Mouse (Mus musculus) liver, embryonic 12.5 days (tissue): ENCODE results near the gene Acox2. TPM values are rescaled to one million over a fixed set of nuclear protein-coding genes. Genes with fewer than 3 reads are reported as not detected.

Source experiments
- ATAC-seq: fragments of 200-750 bp; cut with Nextera tagmentation; 2 replicates; pipeline ENCODE4 v1.8.0; 2017; ENCODE audit warnings: moderate number of reproducible peaks, mild to moderate bottlenecking, moderate library complexity
- H3K27ac ChIP-seq: fragments of 300-500 bp; sonication (generic); 2 replicates; pipeline ENCODE4 v1.5.1; 2016; ENCODE audit warnings: mild to moderate bottlenecking
- H3K27me3 ChIP-seq: fragments of 300-500 bp; sonication (generic); replicated peaks from 2 replicates; pipeline ENCODE4 v1.6.1; 2016; ENCODE audit warnings: mild to moderate bottlenecking, moderate library complexity
- H3K36me3 ChIP-seq: fragments of 300-500 bp; sonication (generic); 2 replicates; pipeline ENCODE4 v1.6.1; 2016; ENCODE audit warnings: mild to moderate bottlenecking, moderate library complexity
- H3K4me1 ChIP-seq: fragments of 300-500 bp; sonication (generic); 2 replicates; pipeline ENCODE4 v1.6.1; 2016
- H3K4me2 ChIP-seq: fragments of 300-500 bp; sonication (generic); 2 replicates; pipeline ENCODE4 v1.6.1; 2016; ENCODE audit warnings: mild to moderate bottlenecking, moderate library complexity
- H3K4me3 ChIP-seq: fragments of 300-500 bp; sonication (generic); 2 replicates; pipeline ENCODE4 v1.5.1; 2016; ENCODE audit warnings: mild to moderate bottlenecking, moderate library complexity
- H3K9ac ChIP-seq: fragments of 300-500 bp; sonication (generic); 2 replicates; pipeline ENCODE4 v1.6.1; 2016; ENCODE audit warnings: mild to moderate bottlenecking, moderate library complexity
- H3K9me3 ChIP-seq: fragments of 300-500 bp; sonication (generic); replicated peaks from 2 replicates; pipeline ENCODE4 v1.6.1; 2016; ENCODE audit warnings: mild to moderate bottlenecking, moderate library complexity
- WGBS: fragments of 180-500 bp; shearing (Covaris S2); methylation state at CpG from one replicate; pipeline ENCODE4 v1.1.7; 2016; ENCODE audit not compliant: insufficient replicate concordance; 5-methylcytosine and 5-hydroxymethylcytosine counted together
- polyA plus RNA-seq: library from polyadenylated mRNA; unstranded; fragments of >200 nt; fragmentation: Nextera tagmentation; extraction: Ambion mirVana; gene quantifications from 2 replicates; pipeline ENCODE4 v1.2.1, GENCODE M21; 2016

Acox2 gene
- polyA plus RNA-seq, 1 experiment from 2014 or later, result 2.8 TPM

DNA sequence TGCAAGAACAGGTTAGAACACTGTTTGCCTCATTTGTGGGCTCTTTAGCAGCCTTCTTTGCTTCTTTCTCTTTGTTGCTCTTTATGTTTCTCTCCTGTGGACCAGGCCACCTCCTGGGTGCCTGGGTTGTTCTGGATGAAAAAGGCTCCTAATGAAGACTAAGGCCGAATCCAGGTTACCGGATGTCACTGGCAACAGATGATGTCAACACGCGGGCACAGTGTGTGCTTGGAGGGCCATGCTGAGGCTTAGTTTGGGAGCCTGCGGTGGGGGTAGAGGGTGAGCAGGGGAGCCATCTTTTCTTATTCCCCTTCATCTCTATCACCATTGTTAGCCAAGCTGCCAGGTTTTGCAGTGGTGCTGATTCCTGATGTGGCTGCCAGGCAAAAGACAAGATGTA, 51.6 kb downstream of the Acox2 start:
- Histone ChIP-seq H3K4me1 (no peaks in the 10 kb centered on the region; the same call in 1 of the 2 replicates), H3K9me3 (no peaks in the 10 kb centered on the region), H3K27me3 (peaks cover 8% of the 10 kb centered on the region; the same call in 1 of the 2 replicates), H3K9ac (no peak overlapping the region), H3K4me3 (no peak overlapping the region), H3K27ac (no peak overlapping the region), H3K36me3 (no peaks in the 10 kb centered on the region), H3K4me2 (no peak overlapping the region)
- 77% methylated on average over 5 of the region's 5 CpGs for WGBS
- no peak for ATAC-seq

DNA sequence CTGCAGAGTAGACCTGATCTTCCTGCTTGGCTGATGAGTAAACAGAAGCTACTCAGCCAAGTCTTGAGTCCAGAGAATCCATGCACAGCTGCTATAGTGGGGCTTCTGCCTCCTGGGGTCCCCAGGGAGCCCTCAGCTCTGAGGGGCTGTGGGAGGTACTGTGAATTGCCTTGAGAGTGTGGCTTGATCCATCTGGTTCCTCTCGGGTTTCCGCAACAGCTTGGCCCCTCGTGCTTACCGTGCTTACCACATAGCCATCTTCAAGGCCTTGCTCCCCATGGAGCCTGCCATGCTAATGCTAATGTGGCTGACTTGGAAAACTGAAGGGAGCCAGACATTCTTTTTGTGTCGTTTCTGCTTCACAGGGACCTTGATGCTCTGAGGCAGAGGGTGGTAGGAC, 52.0 kb downstream of the Acox2 start:
- H3K4me1 ChIP-seq, result no peaks in the 10 kb centered on the region; the same call in 1 of the 2 replicates

DNA sequence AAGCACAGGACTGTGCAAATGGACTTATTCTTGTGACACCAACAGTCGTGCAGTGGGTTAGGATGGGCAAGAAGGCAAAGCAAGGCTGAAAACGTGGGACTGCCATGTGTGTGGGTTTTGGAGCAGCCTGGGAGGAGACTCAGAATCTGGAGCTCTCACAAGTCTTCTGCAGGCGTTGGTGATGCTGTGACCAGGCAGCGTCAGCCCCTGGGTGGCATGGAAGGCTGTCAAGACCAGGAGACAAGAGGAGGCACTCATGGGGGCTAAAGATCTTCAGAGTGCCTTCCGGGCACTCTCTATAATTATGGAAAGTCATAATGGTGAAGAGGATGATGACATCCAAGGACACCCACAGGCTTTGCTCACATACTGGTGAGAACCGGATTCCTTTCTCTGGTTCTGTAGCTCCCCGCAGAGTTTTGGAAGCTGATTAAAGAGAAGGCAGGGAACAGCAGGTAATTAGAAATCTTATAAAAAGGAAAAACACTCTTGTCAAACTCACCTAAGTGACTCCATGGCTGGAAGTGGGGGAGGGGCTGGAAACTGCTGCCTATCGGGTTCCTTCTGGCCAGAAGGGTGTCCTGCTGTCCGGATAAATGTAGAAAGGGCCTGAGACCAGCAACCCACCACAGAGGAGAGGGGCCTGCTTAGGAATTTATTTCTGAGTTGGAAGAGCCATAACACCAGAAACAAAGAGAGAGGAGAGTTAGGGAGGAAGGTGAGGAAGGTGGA, 52.8 kb downstream of the Acox2 start:
- H3K4me2 ChIP-seq, result no peak overlapping the region
- no peak overlapping the region for H3K27ac ChIP-seq
- no peak overlapping the region for H3K4me3 ChIP-seq
- H3K4me1 ChIP-seq, result no peaks in the 10 kb centered on the region; the same call in 1 of the 2 replicates
- peaks cover 8% of the 10 kb centered on the region; the same call in 1 of the 2 replicates for H3K27me3 ChIP-seq
- no peak overlapping the region for H3K9ac ChIP-seq
- ATAC-seq, result no peak
- H3K36me3 ChIP-seq, result no peaks in the 10 kb centered on the region
- WGBS, result 50% methylated on average over 9 of the region's 9 CpGs
- no peaks in the 10 kb centered on the region for H3K9me3 ChIP-seq

More for the DNA sequence above, 52.0 kb downstream of the Acox2 start:
- no peak overlapping the region for H3K27ac ChIP-seq
- H3K9ac ChIP-seq, result no peak overlapping the region
- H3K27me3 ChIP-seq, result peaks cover 8% of the 10 kb centered on the region; the same call in 1 of the 2 replicates
- no peak overlapping the region for H3K4me3 ChIP-seq
- H3K9me3 ChIP-seq, result no peaks in the 10 kb centered on the region
- 47% methylated on average over 5 of the region's 5 CpGs for WGBS
- no peak overlapping the region for H3K4me2 ChIP-seq
- no peaks in the 10 kb centered on the region for H3K36me3 ChIP-seq
- ATAC-seq, result no peak

DNA sequence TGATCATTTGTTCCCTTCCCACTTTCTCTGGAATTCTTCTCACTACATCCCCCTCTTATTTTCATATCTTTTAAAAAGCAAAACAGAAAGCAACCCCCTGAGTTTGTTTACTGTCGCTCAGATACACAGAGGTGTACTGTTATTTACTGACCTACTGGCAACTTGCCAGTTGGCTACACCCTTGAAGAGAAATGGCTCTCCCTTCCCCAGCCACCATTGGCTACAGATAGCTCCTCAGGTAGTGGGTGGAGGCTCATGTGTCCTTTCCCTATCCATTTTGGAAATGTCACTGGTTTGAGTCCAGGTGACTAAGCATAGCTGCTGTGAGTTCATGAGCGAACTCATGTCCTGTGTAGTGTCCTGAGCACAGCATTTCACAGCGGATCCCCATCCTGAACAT, 57.4 kb downstream of the Acox2 start:
- H3K27me3 ChIP-seq, result peaks cover 4% of the 10 kb centered on the region; the same call in 1 of the 2 replicates
- no peaks in the 10 kb centered on the region for H3K36me3 ChIP-seq
- H3K9me3 ChIP-seq, result no peaks in the 10 kb centered on the region
- H3K4me1 ChIP-seq, result no peaks in the 10 kb centered on the region
- H3K4me2 ChIP-seq, result no peak overlapping the region
- no peak overlapping the region for H3K4me3 ChIP-seq
- WGBS, result 56% methylated on average over 3 of the region's 3 CpGs
- H3K9ac ChIP-seq, result no peak overlapping the region
- no peak overlapping the region for H3K27ac ChIP-seq
- ATAC-seq, result no peak

DNA sequence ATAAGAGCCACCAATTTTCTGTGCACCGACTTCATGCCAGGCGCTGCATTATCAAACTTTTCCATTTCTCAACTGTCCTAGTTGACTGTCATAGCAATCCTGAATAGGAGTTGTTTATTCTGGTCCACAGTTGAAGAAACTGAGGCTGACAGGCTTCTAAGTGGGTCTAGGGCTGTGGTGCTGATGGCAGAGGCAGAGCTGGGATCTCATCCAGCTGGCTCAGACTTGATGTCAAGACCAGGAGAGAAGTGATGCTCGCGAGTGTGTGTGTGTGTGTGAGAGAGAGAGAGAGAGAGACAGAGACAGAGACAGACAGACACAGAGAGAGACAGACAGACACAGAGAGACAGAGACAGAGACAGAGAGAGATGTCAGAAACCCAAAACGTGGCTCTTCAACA, 58.4 kb downstream of the Acox2 start:
- no peaks in the 10 kb centered on the region for H3K36me3 ChIP-seq
- 63% methylated on average over 5 of the region's 5 CpGs for WGBS
- H3K27me3 ChIP-seq, result peaks cover 4% of the 10 kb centered on the region; the same call in 1 of the 2 replicates
- no peak overlapping the region for H3K9ac ChIP-seq
- no peak overlapping the region for H3K4me3 ChIP-seq
- no peak overlapping the region for H3K27ac ChIP-seq
- H3K4me2 ChIP-seq, result no peak overlapping the region
- H3K4me1 ChIP-seq, result no peaks in the 10 kb centered on the region
- ATAC-seq, result no peak
- no peaks in the 10 kb centered on the region for H3K9me3 ChIP-seq

DNA sequence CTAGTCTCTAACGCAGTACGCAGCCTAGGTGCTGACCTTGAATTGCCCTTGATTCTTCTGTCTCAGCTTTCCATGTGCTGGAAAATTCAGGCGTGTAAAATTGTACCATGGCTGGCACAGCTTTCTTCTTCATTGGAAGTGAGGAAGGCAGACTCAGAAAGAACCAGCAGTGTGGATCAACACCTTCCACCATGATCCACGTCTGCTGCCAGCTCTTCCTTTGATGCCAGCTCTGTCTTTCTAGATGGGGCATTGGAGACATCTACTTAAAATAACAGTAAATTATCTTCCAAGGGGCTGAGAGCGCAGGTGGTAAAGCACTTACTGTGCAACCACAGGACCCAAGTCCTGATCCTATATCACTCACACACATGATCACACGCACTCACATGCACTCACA, 66.4 kb downstream of the Acox2 start:
- ATAC-seq, result no peak
- Histone ChIP-seq H3K9ac (no peak overlapping the region), H3K36me3 (no peaks in the 10 kb centered on the region), H3K4me1 (no peaks in the 10 kb centered on the region), H3K9me3 (no peaks in the 10 kb centered on the region), H3K4me3 (no peak overlapping the region), H3K27me3 (peaks cover 4% of the 10 kb centered on the region; the same call in 1 of the 2 replicates), H3K27ac (no peak overlapping the region), H3K4me2 (no peak overlapping the region)
- WGBS, result 82% methylated on average over 6 of the region's 6 CpGs

DNA sequence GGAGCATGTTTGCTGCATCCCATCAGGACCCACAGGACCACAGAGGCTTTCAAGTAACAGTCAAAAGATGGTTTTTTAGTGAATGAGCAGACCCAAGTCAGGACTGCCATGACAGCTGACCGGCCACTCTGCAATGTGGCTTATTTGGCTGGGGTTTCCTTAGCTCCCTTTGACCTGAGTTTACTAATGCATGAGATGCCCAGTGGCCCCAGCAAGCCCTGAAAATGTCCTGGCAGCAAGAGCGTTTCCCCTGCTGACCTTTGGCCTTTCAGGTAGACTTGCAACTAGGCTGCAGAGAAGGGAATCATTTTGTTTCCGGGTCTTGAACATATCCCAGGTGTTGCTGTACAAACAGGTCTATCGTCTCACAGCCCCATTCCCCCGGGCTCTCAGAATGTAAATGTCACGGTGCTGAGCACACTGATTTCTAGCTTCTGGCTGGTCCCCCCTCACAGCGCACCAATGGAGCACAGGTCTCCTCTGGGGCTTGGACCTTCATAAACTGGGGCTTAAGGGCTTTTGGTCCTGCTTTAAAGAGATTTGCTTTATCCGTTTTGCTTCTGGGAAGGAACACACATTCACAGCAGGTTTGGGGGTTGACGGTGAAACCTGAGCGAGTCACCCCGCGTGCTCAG, 67.7 kb downstream of the Acox2 start:
- H3K36me3 ChIP-seq, result no peaks in the 10 kb centered on the region
- WGBS, result 61% methylated on average over 12 of the region's 12 CpGs
- ATAC-seq, result no peak
- no peaks in the 10 kb centered on the region for H3K4me1 ChIP-seq
- no peak overlapping the region for H3K4me3 ChIP-seq
- no peak overlapping the region for H3K9ac ChIP-seq
- H3K27me3 ChIP-seq, result no peaks in the 10 kb centered on the region
- no peaks in the 10 kb centered on the region for H3K9me3 ChIP-seq
- no peak overlapping the region for H3K27ac ChIP-seq
- no peak overlapping the region for H3K4me2 ChIP-seq

DNA sequence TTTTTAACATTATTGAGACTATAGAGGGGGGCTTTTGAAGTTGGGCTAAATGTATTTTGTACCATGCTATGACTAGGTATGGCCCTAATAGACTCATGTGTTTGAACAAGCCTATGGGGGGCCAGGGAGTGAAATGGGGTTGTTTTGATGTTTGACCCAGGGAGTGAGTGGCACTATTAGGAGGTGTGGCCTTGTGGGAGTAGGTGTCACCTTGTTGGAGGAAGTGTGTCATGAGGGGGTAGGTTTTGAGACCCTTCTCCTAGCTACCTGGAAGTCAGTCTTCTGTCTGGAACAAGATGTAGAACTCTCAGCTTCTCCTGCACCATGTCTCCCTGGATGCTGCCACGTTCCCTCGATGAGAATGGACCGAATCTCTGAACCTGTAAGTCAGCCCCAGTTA, 68.6 kb downstream of the Acox2 start:
- Histone ChIP-seq H3K4me1 (no peaks in the 10 kb centered on the region), H3K27me3 (no peaks in the 10 kb centered on the region), H3K4me3 (no peak overlapping the region), H3K9me3 (no peaks in the 10 kb centered on the region), H3K36me3 (no peaks in the 10 kb centered on the region), H3K4me2 (no peak overlapping the region), H3K27ac (no peak overlapping the region), H3K9ac (no peak overlapping the region)
- no peak for ATAC-seq
- 60% methylated on average over 3 of the region's 3 CpGs for WGBS

DNA sequence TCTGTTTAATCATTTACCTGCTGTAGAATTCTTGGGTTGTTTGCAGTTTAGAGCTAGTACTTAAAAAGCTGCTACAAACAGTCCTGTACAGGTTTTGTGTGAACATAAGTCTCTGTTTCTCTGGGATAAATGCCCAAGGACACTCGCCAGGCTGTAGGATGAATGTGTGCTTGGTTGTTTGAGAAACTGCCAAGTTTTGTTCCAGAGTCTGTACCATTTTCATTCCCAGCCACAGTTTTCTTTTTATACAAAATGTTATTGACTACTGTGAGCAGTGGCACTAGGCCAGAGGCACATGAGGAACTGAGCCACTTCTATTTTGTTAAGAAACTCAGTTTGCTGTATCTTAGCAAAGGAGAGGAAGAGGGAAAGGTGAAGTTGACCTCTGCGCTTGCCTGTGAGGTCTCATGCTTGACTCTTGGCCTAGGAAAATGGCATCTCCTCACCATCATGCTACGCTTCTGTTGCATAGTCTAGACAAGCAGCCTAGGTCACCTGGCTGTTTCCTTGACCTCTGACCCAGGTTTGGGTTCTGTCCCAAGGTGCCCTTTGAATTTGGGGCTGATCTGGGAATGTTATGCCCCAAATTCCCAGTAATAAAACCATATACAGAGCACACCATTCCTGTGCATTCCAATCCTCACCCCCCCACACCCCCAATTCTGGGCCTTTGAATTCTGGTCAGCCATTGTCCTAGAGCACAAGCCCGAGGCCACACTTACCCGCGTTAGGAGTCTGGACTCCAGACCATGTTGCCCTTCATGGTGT, 72.7 kb downstream of the Acox2 start:
- H3K36me3 ChIP-seq, result no peaks in the 10 kb centered on the region
- no peak overlapping the region for H3K9ac ChIP-seq
- no peaks in the 10 kb centered on the region for H3K9me3 ChIP-seq
- H3K4me1 ChIP-seq, result no peaks in the 10 kb centered on the region
- H3K27me3 ChIP-seq, result no peaks in the 10 kb centered on the region
- H3K27ac ChIP-seq, result no peak overlapping the region
- no peak overlapping the region for H3K4me3 ChIP-seq
- WGBS, result 77% methylated on average over 6 of the region's 6 CpGs
- no peak for ATAC-seq
- no peak overlapping the region for H3K4me2 ChIP-seq

DNA sequence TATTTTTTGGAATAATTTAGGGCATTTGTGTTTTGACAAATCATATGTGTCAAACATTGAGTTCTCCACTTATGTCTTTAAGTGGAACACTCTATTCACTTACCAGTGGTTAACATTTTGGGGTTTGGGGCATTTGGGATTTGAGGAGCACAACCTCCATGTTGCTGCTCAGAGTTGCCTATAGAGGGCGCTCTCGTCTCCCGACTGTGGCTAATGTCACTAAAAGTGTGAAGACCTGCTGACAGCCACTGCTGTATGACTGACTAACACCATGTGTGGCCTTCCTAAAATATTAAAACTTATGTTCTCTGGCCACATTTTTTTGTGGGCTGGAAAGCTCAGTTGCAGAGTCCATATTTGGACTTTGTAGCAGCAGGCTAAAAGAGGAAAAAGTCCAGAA, 75.8 kb downstream of the Acox2 start:
- Histone ChIP-seq H3K9me3 (no peaks in the 10 kb centered on the region), H3K4me3 (no peak overlapping the region), H3K27ac (no peak overlapping the region), H3K27me3 (no peaks in the 10 kb centered on the region), H3K36me3 (no peaks in the 10 kb centered on the region), H3K4me2 (no peak overlapping the region), H3K9ac (no peak overlapping the region), H3K4me1 (no peaks in the 10 kb centered on the region)
- ATAC-seq, result no peak
- WGBS, result 45% methylated on average over 3 of the region's 3 CpGs

DNA sequence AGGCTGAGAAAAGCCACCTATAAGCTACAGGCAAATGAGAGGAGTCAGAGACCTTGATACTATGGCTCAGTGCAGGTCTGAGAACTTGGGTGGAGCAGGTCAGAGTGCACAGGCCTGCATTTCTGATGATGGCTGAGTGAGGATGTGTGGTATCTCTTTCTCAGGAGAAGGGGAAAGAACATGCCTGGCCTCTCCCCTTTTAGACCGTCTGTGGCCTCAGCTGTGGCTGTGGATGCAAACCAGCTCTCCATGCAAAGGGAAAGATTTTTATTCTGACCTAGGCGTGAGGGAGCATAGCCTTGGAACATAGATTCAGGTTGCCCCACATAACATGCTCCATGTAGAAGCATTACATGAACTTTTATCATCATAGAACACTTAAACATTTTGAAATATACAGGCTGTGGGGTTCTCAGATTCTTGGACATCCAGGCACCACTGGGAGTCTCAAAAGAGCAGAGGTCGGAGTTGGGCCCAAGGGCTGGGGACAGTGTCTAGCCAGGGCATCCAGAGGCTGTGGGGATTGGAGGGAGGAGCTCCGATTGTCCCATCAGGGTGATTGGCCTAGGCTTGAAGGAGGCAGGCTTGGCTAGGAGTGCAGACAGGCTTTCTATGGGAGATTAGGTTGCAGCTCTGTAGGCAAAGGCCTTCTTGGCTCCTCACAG, 78.7 kb downstream of the Acox2 start:
- Histone ChIP-seq H3K36me3 (no peaks in the 10 kb centered on the region), H3K9ac (no peak overlapping the region), H3K27me3 (0 out of 2 replicates have a peak, but pooled peaks cover 3% of the 10 kb centered on the region), H3K4me1 (no peaks in the 10 kb centered on the region), H3K4me3 (no peak overlapping the region), H3K9me3 (no peaks in the 10 kb centered on the region), H3K4me2 (no peak overlapping the region), H3K27ac (no peak overlapping the region)
- WGBS, result 62% methylated on average over 4 of the region's 4 CpGs
- no peak for ATAC-seq
